Mouse (Mus musculus) ES-Bruce4 (cell line): ENCODE measurements around the gene Nova1. TPM values are rescaled to one million over a fixed set of nuclear protein-coding genes. Genes with fewer than 3 reads are reported as not detected.

Experiments
- H3K27ac ChIP-seq: 2 replicates; pipeline ENCODE4 v1.5.1; 2012; ENCODE audit warnings: low read length, inconsistent platforms; ENCODE audit not compliant: insufficient read depth
- H3K27me3 ChIP-seq: 2 replicates; pipeline ENCODE4 v1.6.1; 2012; ENCODE audit warnings: mild to moderate bottlenecking, low read length, inconsistent platforms; ENCODE audit not compliant: control insufficient read depth, poor library complexity, insufficient read depth, severe bottlenecking
- H3K36me3 ChIP-seq: 2 replicates; pipeline ENCODE4 v1.6.1; 2012; ENCODE audit warnings: inconsistent platforms, mild to moderate bottlenecking, low read length, moderate library complexity; ENCODE audit not compliant: control insufficient read depth, poor library complexity, insufficient read depth, severe bottlenecking
- H3K4me1 ChIP-seq: one replicate; pipeline ENCODE4 v1.8.1; 2011; ENCODE audit warnings: low read length; ENCODE audit not compliant: control insufficient read depth, insufficient read depth
- H3K4me3 ChIP-seq: 2 replicates; pipeline ENCODE4 v1.5.1; 2011; ENCODE audit warnings: low read depth, mild to moderate bottlenecking, low read length
- H3K9ac ChIP-seq: 2 replicates; pipeline ENCODE4 v1.6.1; 2012; ENCODE audit warnings: low read depth, mild to moderate bottlenecking, inconsistent platforms; ENCODE audit not compliant: poor library complexity, severe bottlenecking
- H3K9me3 ChIP-seq: replicated peaks from 2 replicates; pipeline ENCODE4 v1.6.1; 2012; ENCODE audit warnings: mild to moderate bottlenecking, low read length, inconsistent platforms; ENCODE audit not compliant: control insufficient read depth, poor library complexity, insufficient read depth, severe bottlenecking
- CTCF ChIP-seq: IDR thresholded peaks from one replicate; pipeline ENCODE4 v1.8.1; 2011; ENCODE audit warnings: low read depth, low read length
- EP300 ChIP-seq: IDR thresholded peaks from 2 replicates; pipeline ENCODE4 v1.6.1; 2011; ENCODE audit warnings: low read depth, low read length; ENCODE audit not compliant: insufficient read depth
- POLR2A ChIP-seq: IDR thresholded peaks from one replicate; pipeline ENCODE4 v1.8.1; 2011; ENCODE audit warnings: low read length; ENCODE audit not compliant: insufficient read depth
- polyA plus RNA-seq: library from polyadenylated mRNA; stranded (reverse); fragments of >200 nt; gene quantifications from 2 replicates; pipeline ENCODE4 v1.2.4, GENCODE M21; 2011; ENCODE audit warnings: low read depth; ENCODE audit not compliant: missing spikeins, insufficient read depth, insufficient read length

Nova1 gene
- polyA plus RNA-seq = 3.3 and 4.4 TPM in 2 replicates

DNA sequence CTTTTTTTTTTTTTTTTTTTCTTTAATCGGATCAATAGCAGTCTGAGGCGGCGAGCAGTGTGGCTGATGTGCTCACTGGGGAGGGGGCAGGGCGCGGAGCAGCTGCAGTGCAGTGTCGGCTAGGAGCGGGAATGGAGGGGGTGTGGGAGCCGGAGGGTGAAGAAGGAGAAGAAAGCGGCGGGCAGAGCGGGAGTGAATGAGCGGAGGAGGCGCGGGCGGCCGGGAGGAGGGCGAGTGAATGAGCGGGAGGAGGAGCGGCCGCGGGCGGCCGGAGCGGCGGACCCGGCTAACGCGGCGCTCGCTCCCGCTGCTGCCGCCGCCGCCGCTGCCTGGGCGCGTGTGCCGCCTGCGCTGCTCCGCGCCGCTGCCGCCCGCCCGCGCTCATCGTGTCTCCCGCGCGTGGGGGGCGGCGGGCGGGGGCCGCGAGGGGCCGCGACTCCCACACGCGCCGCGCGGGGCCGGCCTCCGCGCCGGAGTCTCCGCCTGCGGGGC is at the start of gene Nova1:
Gene Nova1, minus strand, starts transcription at position 74 of the 492 bp plus-strand sequence.
- Histone ChIP-seq H3K36me3 (no peaks in the 10 kb centered on the region), H3K27ac (no peak within 1 kb of the TSS), H3K4me3 (peak within 1 kb of the TSS; percentile 85), H3K9ac (peak within 1 kb of the TSS; percentile 81), H3K27me3 (peaks cover 6% of the 10 kb centered on the region), H3K9me3 (no peaks in the 10 kb centered on the region), H3K4me1 (no peaks in the 10 kb centered on the region)
- TF ChIP-seq CTCF = no peak
- no peak for TF ChIP-seq POLR2A
- TF ChIP-seq EP300 = no peak

- no peaks in the 10 kb centered on the region for H3K4me1 ChIP-seq
- H3K9ac ChIP-seq = peak overlapping the region; percentile 81
- H3K27me3 ChIP-seq = peaks cover 6% of the 10 kb centered on the region
- TF ChIP-seq POLR2A = no peak
- no peak for TF ChIP-seq CTCF
- TF ChIP-seq EP300 = no peak
- no peak overlapping the region for H3K27ac ChIP-seq
- peak overlapping the region; percentile 85 for H3K4me3 ChIP-seq
- H3K9me3 ChIP-seq = no peaks in the 10 kb centered on the region
- no peaks in the 10 kb centered on the region for H3K36me3 ChIP-seq
Measured at GRCm38 (mm10) chr12:46819348-46820022, 756 bp upstream of the Nova1 start.

DNA sequence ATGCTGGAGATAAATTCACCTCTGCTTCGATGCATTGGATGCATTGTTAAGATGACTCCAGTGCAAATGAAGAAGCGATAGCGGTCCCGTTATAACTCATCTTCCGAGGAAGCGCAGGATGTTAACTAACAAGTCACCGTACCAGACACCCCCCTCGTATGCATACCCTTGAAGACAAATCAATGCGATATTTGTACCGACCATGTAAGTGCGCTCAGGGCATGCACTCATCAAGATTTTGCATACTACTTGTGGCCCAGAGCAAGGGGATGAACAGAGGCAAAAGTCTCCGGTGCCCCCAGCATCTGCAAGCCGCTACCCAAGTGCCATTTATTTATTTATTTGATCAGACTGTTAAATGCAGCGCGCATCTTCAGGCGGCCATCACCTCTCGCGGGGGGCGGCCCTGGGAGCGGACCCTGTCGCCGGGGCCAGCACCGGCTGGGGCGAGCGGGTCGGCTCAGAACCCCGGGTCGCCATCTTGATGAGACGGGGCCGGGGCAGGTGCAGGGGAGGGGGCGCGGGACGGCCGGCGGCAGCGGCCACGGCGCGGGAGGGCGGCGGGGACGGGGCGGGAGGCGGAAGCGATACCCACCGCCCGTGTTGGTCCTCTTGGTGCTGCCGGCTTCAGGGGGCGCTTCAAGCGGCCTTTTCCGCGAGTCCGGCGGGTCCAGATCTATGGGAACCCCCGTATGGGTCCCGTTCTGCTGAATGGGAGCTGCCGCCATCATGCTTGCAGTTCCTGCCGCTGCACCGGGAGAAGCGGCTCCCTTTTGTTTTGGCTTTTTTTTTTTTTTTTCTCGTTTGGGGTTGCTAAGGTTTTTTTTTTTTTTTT is 491 bp downstream of the Nova1 start:
- H3K36me3 ChIP-seq = no peaks in the 10 kb centered on the region
- peak overlapping the region; percentile 69 for H3K4me3 ChIP-seq
- no peak overlapping the region for H3K27ac ChIP-seq
- TF ChIP-seq POLR2A = no peak
- TF ChIP-seq EP300 = no peak
- no peak for TF ChIP-seq CTCF
- peak overlapping the region; percentile 81 for H3K9ac ChIP-seq
- peaks cover 6% of the 10 kb centered on the region for H3K27me3 ChIP-seq
- no peaks in the 10 kb centered on the region for H3K4me1 ChIP-seq
- H3K9me3 ChIP-seq = no peaks in the 10 kb centered on the region

- H3K9me3 ChIP-seq = no peaks in the 10 kb centered on the region
- TF ChIP-seq CTCF (no peak), POLR2A (no peak), EP300 (no peak)
- H3K4me3 ChIP-seq = no peak overlapping the region
- peaks cover 6% of the 10 kb centered on the region for H3K27me3 ChIP-seq
- no peaks in the 10 kb centered on the region for H3K36me3 ChIP-seq
- peak overlapping the region; percentile 81; the same call in 1 of the 2 replicates for H3K9ac ChIP-seq
- H3K4me1 ChIP-seq = no peaks in the 10 kb centered on the region
- no peak overlapping the region for H3K27ac ChIP-seq
Measured at GRCm38 (mm10) chr12:46817211-46817803, 1.4 kb downstream of the Nova1 start.

DNA sequence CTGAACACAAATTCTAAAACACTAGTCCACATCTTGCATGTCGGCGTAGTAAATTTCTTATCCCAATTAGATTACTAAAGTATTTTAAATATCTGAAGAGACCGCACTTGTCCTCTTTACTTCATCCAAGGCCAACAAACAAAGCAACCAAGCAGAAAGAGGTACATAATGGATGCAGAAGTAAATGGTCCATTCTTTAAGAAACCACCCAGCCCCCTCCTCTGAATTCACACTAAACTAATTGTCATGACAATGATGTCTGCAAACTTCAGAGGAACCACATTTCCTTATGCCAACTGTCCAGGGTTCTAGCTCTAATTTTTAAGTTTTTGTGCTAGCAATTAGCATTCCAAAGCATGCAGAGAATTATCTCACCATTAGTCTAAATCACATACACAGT is 2.4 kb downstream of the Nova1 start:
- Histone ChIP-seq H3K27me3 (peaks cover 6% of the 10 kb centered on the region), H3K4me3 (no peak overlapping the region), H3K9ac (no peak overlapping the region), H3K4me1 (no peaks in the 10 kb centered on the region), H3K36me3 (no peaks in the 10 kb centered on the region), H3K9me3 (no peaks in the 10 kb centered on the region), H3K27ac (no peak overlapping the region)
- TF ChIP-seq POLR2A (no peak), EP300 (no peak), CTCF (no peak)
